Mouse (Mus musculus): ENCODE data around the gene Omg. TPM values are rescaled to one million over a fixed set of nuclear protein-coding genes. Genes with fewer than 3 reads are reported as not detected.

The Omg gene
- total RNA-seq, 2 experiments from 2014 or later, result not detected

- ATAC-seq (replicated peaks; ENCODE audit: low FRiP score, low TSS enrichment, poor library complexity, severe bottlenecking), result 0 out of 2 replicates have a peak, but pooled peaks have one; percentile 56
These were observed 16.0 kb upstream of the Omg start for GRCm38 (mm10) chr11:79519878-79520291.

- ATAC-seq (replicated peaks; ENCODE audit: low FRiP score, low TSS enrichment, poor library complexity, severe bottlenecking), result no peak
These were observed 15.4 kb upstream of the Omg start for GRCm38 (mm10) chr11:79519299-79519698.

- ATAC-seq (replicated peaks; ENCODE audit: low FRiP score, low TSS enrichment, poor library complexity, severe bottlenecking), result no peak
These were observed 11.9 kb upstream of the Omg start for GRCm38 (mm10) chr11:79515798-79516197.

- ATAC-seq (replicated peaks; ENCODE audit: low FRiP score, low TSS enrichment, poor library complexity, severe bottlenecking), result no peak
These were observed 11.4 kb upstream of the Omg start for GRCm38 (mm10) chr11:79515331-79515730.

GRCm38 (mm10) chr11:79511970-79512369 is 8.1 kb upstream of the Omg start:
- no peak for ATAC-seq (replicated peaks; ENCODE audit: low FRiP score, low TSS enrichment, poor library complexity, severe bottlenecking)

- no peak for ATAC-seq (replicated peaks; ENCODE audit: low FRiP score, low TSS enrichment, poor library complexity, severe bottlenecking)
These were observed 622 bp upstream of the Omg start for GRCm38 (mm10) chr11:79504506-79504905.

GRCm38 (mm10) chr11:79502917-79503316 is 967 bp downstream of the Omg start:
- no peak for ATAC-seq (replicated peaks; ENCODE audit: low FRiP score, low TSS enrichment, poor library complexity, severe bottlenecking)

- ATAC-seq (replicated peaks; ENCODE audit: low FRiP score, low TSS enrichment, poor library complexity, severe bottlenecking), result no peak
These were observed 8.7 kb downstream of the Omg start for GRCm38 (mm10) chr11:79494976-79495800.

GRCm38 (mm10) chr11:79484721-79485120 is 19.2 kb downstream of the Omg start:
- ATAC-seq (replicated peaks; ENCODE audit: low FRiP score, low TSS enrichment, poor library complexity, severe bottlenecking), result no peak

- no peak for ATAC-seq (replicated peaks; ENCODE audit: low FRiP score, low TSS enrichment, poor library complexity, severe bottlenecking)
These were observed 19.9 kb downstream of the Omg start for GRCm38 (mm10) chr11:79483876-79484528.

GRCm38 (mm10) chr11:79483392-79483791 is 20.5 kb downstream of the Omg start:
- no peak for ATAC-seq (replicated peaks; ENCODE audit: low FRiP score, low TSS enrichment, poor library complexity, severe bottlenecking)

GRCm38 (mm10) chr11:79468097-79468496 is 35.8 kb downstream of the Omg start:
- no peak for ATAC-seq (replicated peaks; ENCODE audit: low FRiP score, low TSS enrichment, poor library complexity, severe bottlenecking)

- ATAC-seq (replicated peaks; ENCODE audit: low FRiP score, low TSS enrichment, poor library complexity, severe bottlenecking), result no peak
These were observed 43.0 kb downstream of the Omg start for GRCm38 (mm10) chr11:79460756-79461450.

- ATAC-seq (replicated peaks; ENCODE audit: low FRiP score, low TSS enrichment, poor library complexity, severe bottlenecking), result no peak
These were observed 44.0 kb downstream of the Omg start for GRCm38 (mm10) chr11:79459846-79460245.

GRCm38 (mm10) chr11:79457928-79458327 is 46.0 kb downstream of the Omg start:
- no peak for ATAC-seq (replicated peaks; ENCODE audit: low FRiP score, low TSS enrichment, poor library complexity, severe bottlenecking)

GRCm38 (mm10) chr11:79452966-79453365 is 50.9 kb downstream of the Omg start:
- ATAC-seq (replicated peaks; ENCODE audit: low FRiP score, low TSS enrichment, poor library complexity, severe bottlenecking), result no peak

Measured in megakaryocyte-erythroid progenitor cell, adult 5-6 weeks (primary cell).